Mouse (Mus musculus) CD4-positive, CD25-positive, alpha-beta regulatory T cell, adult 4 months (primary cell): ENCODE data around the gene Nos1ap. TPM values are rescaled to one million over a fixed set of nuclear protein-coding genes. Genes with fewer than 3 reads are reported as not detected.

Source experiments
- ATAC-seq: one replicate; pipeline ENCODE4 v1.8.0; 2017
- polyA plus RNA-seq, 2 experiments: library from polyadenylated mRNA; unstranded; fragments of 100-300 nt; shearing (Covaris generic); gene quantifications; one replicate each; pipeline ENCODE4 v1.2.1; 2017

Nos1ap gene
- polyA plus RNA-seq, 2 experiments from 2014 or later, result 0.19 to 0.29 TPM

- ATAC-seq, result no peak
Observed at GRCm38 (mm10) chr1:170588353-170588752, 1.3 kb downstream of the Nos1ap start.

- ATAC-seq, result no peak
Observed at GRCm38 (mm10) chr1:170586715-170587114, 2.9 kb downstream of the Nos1ap start.

GRCm38 (mm10) chr1:170583925-170584324 lies 5.7 kb downstream of the Nos1ap start:
- no peak for ATAC-seq

- ATAC-seq, result no peak
Observed at GRCm38 (mm10) chr1:170582341-170582740, 7.3 kb downstream of the Nos1ap start.

GRCm38 (mm10) chr1:170580485-170581110 lies 9.1 kb downstream of the Nos1ap start:
- no peak for ATAC-seq

GRCm38 (mm10) chr1:170579476-170579875 lies 10.2 kb downstream of the Nos1ap start:
- ATAC-seq, result no peak

- no peak for ATAC-seq
Observed at GRCm38 (mm10) chr1:170579063-170579462, 10.6 kb downstream of the Nos1ap start.

- ATAC-seq, result no peak
Observed at GRCm38 (mm10) chr1:170576728-170577065, 13.0 kb downstream of the Nos1ap start.

- no peak for ATAC-seq
Observed at GRCm38 (mm10) chr1:170576012-170576727, 13.5 kb downstream of the Nos1ap start.

- no peak for ATAC-seq
Observed at GRCm38 (mm10) chr1:170573117-170573516, 16.5 kb downstream of the Nos1ap start.

- no peak for ATAC-seq
Observed at GRCm38 (mm10) chr1:170566969-170567368, 22.7 kb downstream of the Nos1ap start.

- ATAC-seq, result no peak
Observed at GRCm38 (mm10) chr1:170566538-170566937, 23.1 kb downstream of the Nos1ap start.

- no peak for ATAC-seq
Observed at GRCm38 (mm10) chr1:170564926-170565325, 24.7 kb downstream of the Nos1ap start.

- ATAC-seq, result no peak
Observed at GRCm38 (mm10) chr1:170562431-170562830, 27.2 kb downstream of the Nos1ap start.

GRCm38 (mm10) chr1:170560768-170561167 lies 28.9 kb downstream of the Nos1ap start:
- no peak for ATAC-seq

GRCm38 (mm10) chr1:170557962-170558361 lies 31.7 kb downstream of the Nos1ap start:
- no peak for ATAC-seq

GRCm38 (mm10) chr1:170556696-170557095 lies 33.0 kb downstream of the Nos1ap start:
- ATAC-seq, result no peak

- no peak for ATAC-seq
Observed at GRCm38 (mm10) chr1:170554939-170555293, 34.7 kb downstream of the Nos1ap start.

GRCm38 (mm10) chr1:170554235-170554938 lies 35.3 kb downstream of the Nos1ap start:
- ATAC-seq, result no peak

- no peak for ATAC-seq
Observed at GRCm38 (mm10) chr1:170550649-170551440, 38.8 kb downstream of the Nos1ap start.

- ATAC-seq, result no peak
Observed at GRCm38 (mm10) chr1:170549059-170549458, 40.6 kb downstream of the Nos1ap start.

GRCm38 (mm10) chr1:170548192-170548795 lies 41.4 kb downstream of the Nos1ap start:
- ATAC-seq, result no peak

GRCm38 (mm10) chr1:170546297-170546696 lies 43.4 kb downstream of the Nos1ap start:
- no peak for ATAC-seq
